Mouse (Mus musculus) midbrain, embryonic 10.5 days (tissue): ENCODE measurements around the gene Mex3b. TPM values are rescaled to one million over a fixed set of nuclear protein-coding genes. Genes with fewer than 3 reads are reported as not detected.

Source experiments
- DNase-seq: peaks from one replicate; pipeline ENCODE4 v3.0.0-alpha.2; 2017; ENCODE audit warnings: low spot score
- H3K27ac ChIP-seq: fragments of 300-500 bp; sonication (generic); replicated peaks from 2 replicates; pipeline ENCODE4 v1.5.1; 2016; ENCODE audit warnings: mild to moderate bottlenecking
- H3K27me3 ChIP-seq: fragments of 300-500 bp; sonication (generic); 2 replicates; pipeline ENCODE4 v1.6.1; 2016; ENCODE audit warnings: low read depth, mild to moderate bottlenecking; ENCODE audit not compliant: poor library complexity, severe bottlenecking
- H3K36me3 ChIP-seq: fragments of 300-500 bp; sonication (generic); 2 replicates; pipeline ENCODE4 v1.6.1; 2016; ENCODE audit warnings: mild to moderate bottlenecking, moderate library complexity
- H3K4me1 ChIP-seq: fragments of 300-500 bp; sonication (generic); 2 replicates; pipeline ENCODE4 v1.6.1; 2016
- H3K4me3 ChIP-seq: fragments of 300-500 bp; sonication (generic); 2 replicates; pipeline ENCODE4 v1.5.1; 2016; ENCODE audit warnings: mild to moderate bottlenecking, moderate library complexity
- H3K9me3 ChIP-seq: fragments of 300-500 bp; sonication (generic); replicated peaks from 2 replicates; pipeline ENCODE4 v1.6.1; 2016; ENCODE audit warnings: mild to moderate bottlenecking
- WGBS: fragments of 180-500 bp; shearing (Covaris S2); methylation state at CpG from one replicate; pipeline ENCODE4 v1.1.7; 2016; 5-methylcytosine and 5-hydroxymethylcytosine counted together
- polyA plus RNA-seq: library from polyadenylated mRNA; unstranded; fragments of >200 nt; fragmentation: Nextera tagmentation; extraction: Ambion mirVana; gene quantifications from 2 replicates; pipeline ENCODE4 v1.2.1, GENCODE M21; 2016

Gene Mex3b
- polyA plus RNA-seq, 1 experiment from 2014 or later, result 23.2 TPM

DNA sequence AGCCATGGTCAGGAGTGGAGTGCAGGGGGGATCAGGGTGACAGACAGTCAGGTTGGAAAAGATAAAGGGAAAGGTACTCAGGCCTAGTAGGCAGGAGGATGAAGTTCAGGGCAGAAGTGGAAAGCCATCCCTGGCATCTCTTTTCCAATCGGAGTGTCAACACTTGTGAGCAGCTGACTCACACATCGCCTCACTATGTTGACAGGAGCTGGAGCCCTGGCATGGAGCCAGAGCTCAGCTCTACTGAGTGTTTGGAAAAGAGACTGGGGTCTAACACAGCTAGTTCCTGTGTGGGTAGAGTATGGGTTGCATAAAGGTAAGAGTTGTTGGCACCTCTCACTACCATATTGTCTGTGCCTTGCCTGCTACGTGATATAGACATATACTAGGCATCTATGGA lies 38.4 kb downstream of the Mex3b start:
- H3K36me3 ChIP-seq, result no peaks in the 10 kb centered on the region
- H3K27me3 ChIP-seq, result no peaks in the 10 kb centered on the region
- H3K4me1 ChIP-seq, result peaks cover under 1% of the 10 kb centered on the region; the same call in 1 of the 2 replicates
- no peak overlapping the region for H3K27ac ChIP-seq
- DNase-seq, result no peak
- 92% methylated on average over 3 of the region's 3 CpGs for WGBS
- H3K9me3 ChIP-seq, result no peaks in the 10 kb centered on the region
- no peak overlapping the region for H3K4me3 ChIP-seq

GRCm38 (mm10) chr7:82907081-82907480 lies 39.9 kb downstream of the Mex3b start:
- no peaks in the 10 kb centered on the region for H3K9me3 ChIP-seq
- no peak for DNase-seq
- WGBS, result 79% methylated on average over 1 of the region's 1 CpGs

GRCm38 (mm10) chr7:82910536-82911384 lies 43.6 kb downstream of the Mex3b start:
- no peaks in the 10 kb centered on the region for H3K36me3 ChIP-seq
- H3K9me3 ChIP-seq, result no peaks in the 10 kb centered on the region
- no peak overlapping the region for H3K27ac ChIP-seq
- H3K4me3 ChIP-seq, result no peak overlapping the region
- no peak for DNase-seq
- peaks cover 5% of the 10 kb centered on the region; the same call in 1 of the 2 replicates for H3K4me1 ChIP-seq
- H3K27me3 ChIP-seq, result no peaks in the 10 kb centered on the region
- 71% methylated on average over 10 of the region's 10 CpGs for WGBS

More at GRCm38 (mm10) chr7:82907081-82907480, 39.9 kb downstream of the Mex3b start:
- no peaks in the 10 kb centered on the region for H3K36me3 ChIP-seq
- H3K27ac ChIP-seq, result no peak overlapping the region
- H3K4me1 ChIP-seq, result peaks cover 5% of the 10 kb centered on the region; the same call in 1 of the 2 replicates
- no peaks in the 10 kb centered on the region for H3K27me3 ChIP-seq
- no peak overlapping the region for H3K4me3 ChIP-seq

GRCm38 (mm10) chr7:82911501-82911900 lies 44.4 kb downstream of the Mex3b start:
- Histone ChIP-seq H3K36me3 (no peaks in the 10 kb centered on the region), H3K4me1 (peaks cover 5% of the 10 kb centered on the region; the same call in 1 of the 2 replicates), H3K4me3 (no peak overlapping the region), H3K27ac (no peak overlapping the region), H3K9me3 (no peaks in the 10 kb centered on the region), H3K27me3 (no peaks in the 10 kb centered on the region)
- 90% methylated on average over 10 of the region's 10 CpGs for WGBS
- DNase-seq, result no peak

- WGBS, result 84% methylated on average over 4 of the region's 4 CpGs
- Histone ChIP-seq H3K4me1 (peaks cover 5% of the 10 kb centered on the region; the same call in 1 of the 2 replicates), H3K4me3 (no peak overlapping the region), H3K27me3 (no peaks in the 10 kb centered on the region), H3K27ac (no peak overlapping the region), H3K36me3 (no peaks in the 10 kb centered on the region), H3K9me3 (peaks cover 7% of the 10 kb centered on the region; the same call in 1 of the 2 replicates)
- DNase-seq, result no peak
Observed at GRCm38 (mm10) chr7:82914297-82914696, 47.2 kb downstream of the Mex3b start.

Other genes with a start within 250 kb of the Mex3b start
- gene Saxo2, start 218.8 kb upstream of the Mex3b start, polyA plus RNA-seq, result 5.9 and 8.5 TPM in 2 replicates
- 21.0 and 21.6 TPM in 2 replicates for gene Efl1, start 218.7 kb upstream of the Mex3b start, polyA plus RNA-seq